Mouse (Mus musculus): ENCODE data around the gene Ankdd1a. TPM values are rescaled to one million over a fixed set of nuclear protein-coding genes. Genes with fewer than 3 reads are reported as not detected.

Gene Ankdd1a
- polyA plus RNA-seq, 1 experiment: 0.59 TPM

DNA sequence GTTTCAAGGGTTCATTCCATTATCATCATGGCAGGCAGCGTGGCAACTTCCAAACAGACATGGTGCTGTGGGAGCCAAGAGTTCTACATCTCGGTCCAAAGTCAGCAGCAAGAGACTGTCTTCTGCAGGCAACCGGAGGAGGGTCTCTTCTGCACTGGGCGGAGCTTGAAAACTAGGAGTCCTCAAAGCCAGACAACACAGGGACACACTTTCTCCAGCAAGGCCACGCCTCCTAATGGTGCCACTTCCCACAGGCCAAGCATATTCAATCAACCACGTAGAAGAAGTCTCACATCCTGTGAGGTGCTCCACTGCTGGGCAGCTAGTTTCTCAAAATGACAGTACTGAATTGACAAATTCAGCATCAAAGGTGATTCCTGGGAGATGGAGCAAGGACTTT lies 72.0 kb downstream of the Ankdd1a start:
- H3K4me3 ChIP-seq (replicated peaks; ENCODE audit: extremely low read depth, low read depth, low read length): no peak overlapping the region
- no peak for DNase-seq
- TF ChIP-seq CTCF (IDR thresholded peaks at IDR 0.05; ENCODE audit: insufficient read depth, low read length): no peak
- TF ChIP-seq POLR2A (IDR thresholded peaks at IDR 0.05; ENCODE audit: borderline replicate concordance, extremely low read depth, low read depth, low read length): no peak
- no peaks in the 10 kb centered on the region for H3K4me1 ChIP-seq (ENCODE audit: control insufficient read depth, insufficient read depth, low read length)
- WGBS: 89% methylated on average over 6 of the region's 6 CpGs

DNA sequence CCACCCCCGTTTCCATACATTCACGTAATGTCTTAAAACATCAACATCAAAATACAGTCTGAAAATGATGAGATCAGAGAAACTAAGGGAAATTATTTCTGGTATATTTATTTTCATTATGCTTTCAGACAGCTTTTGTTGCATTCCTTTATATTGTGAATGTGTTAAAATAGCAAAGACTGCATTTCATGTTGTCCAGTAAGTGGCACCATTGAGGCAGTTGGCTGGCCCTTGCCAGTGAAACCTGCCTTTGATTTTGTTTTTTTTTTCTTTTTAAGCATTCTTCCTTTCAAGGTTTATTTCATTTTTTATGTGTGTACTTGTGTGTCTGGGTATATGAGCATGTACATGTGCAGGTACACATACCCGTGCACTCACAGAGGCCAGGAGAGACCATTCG lies 75.3 kb downstream of the Ankdd1a start:
- TF ChIP-seq CTCF (IDR thresholded peaks at IDR 0.05; ENCODE audit: insufficient read depth, low read length) (no peak), POLR2A (IDR thresholded peaks at IDR 0.05; ENCODE audit: borderline replicate concordance, extremely low read depth, low read depth, low read length) (no peak)
- WGBS: 96% methylated on average over 4 of the region's 4 CpGs
- H3K4me3 ChIP-seq (replicated peaks; ENCODE audit: extremely low read depth, low read depth, low read length): no peak overlapping the region
- H3K4me1 ChIP-seq (ENCODE audit: control insufficient read depth, insufficient read depth, low read length): no peaks in the 10 kb centered on the region
- DNase-seq: no peak

Other genes with a start within 250 kb of the Ankdd1a start
- 8.7 and 10.5 TPM in 2 replicates for gene Clpx, start 225.9 kb downstream of the Ankdd1a start, polyA plus RNA-seq (2012; rRNA removed)
- 10.9 and 12.1 TPM in 2 replicates for gene Pdcd7, start 174.1 kb downstream of the Ankdd1a start, polyA plus RNA-seq (2012; rRNA removed)
- 0.37 and 0.58 TPM in 2 replicates for gene Ubap1l, start 159.2 kb downstream of the Ankdd1a start, polyA plus RNA-seq (2012; rRNA removed)
- gene Kbtbd13, start 128.5 kb downstream of the Ankdd1a start, polyA plus RNA-seq (2012; rRNA removed): 1.3 and 2.0 TPM in 2 replicates
- gene Rasl12, start 121.7 kb downstream of the Ankdd1a start, polyA plus RNA-seq (2012; rRNA removed): 74.0 and 81.4 TPM in 2 replicates
- gene Slc51b, start 97.2 kb downstream of the Ankdd1a start, polyA plus RNA-seq (2012; rRNA removed): not detected in 2 replicates
- gene Mtfmt, start 84.4 kb downstream of the Ankdd1a start, polyA plus RNA-seq (2012; rRNA removed): 5.0 and 7.5 TPM in 2 replicates
- gene Spg21, start 59.2 kb downstream of the Ankdd1a start, polyA plus RNA-seq (2012; rRNA removed): 21.9 and 27.8 TPM in 2 replicates
- 31.6 and 36.7 TPM in 2 replicates for gene Plekho2, start 59.8 kb upstream of the Ankdd1a start, polyA plus RNA-seq (2012; rRNA removed)
- 0.36 and 1.0 TPM in 2 replicates for gene Pif1, start 67.0 kb upstream of the Ankdd1a start, polyA plus RNA-seq (2012; rRNA removed)
- gene Rbpms2, start 109.5 kb upstream of the Ankdd1a start, polyA plus RNA-seq (2012; rRNA removed): 16.0 and 18.4 TPM in 2 replicates
- gene Oaz2, start 147.8 kb upstream of the Ankdd1a start, polyA plus RNA-seq (2012; rRNA removed): 242 and 274 TPM in 2 replicates

Measured in lung, adult 2 months (tissue).